Mouse (Mus musculus) C2C12 (cell line): Measurements from ENCODE around the gene Rbfox3.

Experiments
- CEBPB ChIP-seq: IDR thresholded peaks from one replicate; pipeline ENCODE4 v1.6.1; 2011; ENCODE audit warnings: low read depth, mild to moderate bottlenecking, control low read depth, moderate library complexity
- CTCF ChIP-seq: IDR thresholded peaks from one replicate; pipeline ENCODE4 v1.5.1; 2011; ENCODE audit not compliant: control insufficient read depth, insufficient read depth, insufficient read length
- MYOD1 ChIP-seq: IDR thresholded peaks from one replicate; pipeline ENCODE4 v1.6.1; 2011; ENCODE audit warnings: low read depth; ENCODE audit not compliant: control insufficient read depth, insufficient read length
- MYOG ChIP-seq: IDR thresholded peaks from one replicate; pipeline ENCODE4 v1.6.1; 2011; ENCODE audit not compliant: control insufficient read depth, insufficient read length; ENCODE audit errors: extremely low read depth
- USF1 ChIP-seq: IDR thresholded peaks from one replicate; pipeline ENCODE4 v1.6.1; 2011; ENCODE audit warnings: low read depth, mild to moderate bottlenecking, control low read depth, moderate library complexity

DNA sequence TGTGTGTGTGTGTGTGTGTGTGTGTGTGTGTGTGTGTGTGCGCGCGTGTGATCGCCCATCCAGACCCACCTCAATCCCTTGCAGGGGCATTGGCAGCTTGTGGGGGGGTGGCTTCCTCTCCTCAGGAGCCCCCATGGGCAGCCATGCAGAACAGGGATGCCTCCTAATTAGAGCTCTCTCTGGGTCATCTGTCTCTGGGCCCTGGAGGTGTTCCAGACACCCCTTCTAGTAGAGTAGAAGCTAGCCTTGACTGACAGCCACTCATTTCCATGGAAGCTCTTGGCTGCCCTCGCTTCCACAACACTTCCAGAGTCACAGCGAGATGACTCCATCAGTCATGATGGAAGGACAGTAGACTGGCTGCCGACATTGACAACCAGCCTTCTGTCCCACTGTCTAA lies 140.6 kb downstream of the Rbfox3 start:
- TF ChIP-seq CTCF (no peak), MYOG (no peak), CEBPB (no peak), MYOD1 (no peak), USF1 (no peak)
